Mouse (Mus musculus) small intestine, adult 2 months (tissue): ENCODE data around the gene Zfp69. TPM values are rescaled to one million over a fixed set of nuclear protein-coding genes. Genes with fewer than 3 reads are reported as not detected.

Experiments
- H3K27ac ChIP-seq: fragments of 200-500 bp; 2 replicates; pipeline ENCODE4 v1.5.1; 2012; ENCODE audit warnings: low read depth, low read length, control low read depth, inconsistent platforms; ENCODE audit not compliant: insufficient read depth
- H3K27me3 ChIP-seq: fragments of 200-500 bp; 2 replicates; pipeline ENCODE4 v1.6.1; 2012; ENCODE audit warnings: mild to moderate bottlenecking, moderate library complexity, low read length, inconsistent platforms; ENCODE audit not compliant: control insufficient read depth, insufficient read depth
- H3K36me3 ChIP-seq: fragments of 200-500 bp; 2 replicates; pipeline ENCODE4 v1.6.1; 2012; ENCODE audit warnings: mild to moderate bottlenecking, low read length, control low read depth, inconsistent platforms; ENCODE audit not compliant: control insufficient read depth, insufficient read depth
- H3K4me1 ChIP-seq: fragments of 200-500 bp; 2 replicates; pipeline ENCODE4 v1.6.1; 2012; ENCODE audit warnings: low read length, inconsistent platforms, mixed read lengths; ENCODE audit not compliant: control insufficient read depth, insufficient read depth, insufficient read length
- H3K4me3 ChIP-seq: fragments of 200-500 bp; 2 replicates; pipeline ENCODE4 v1.5.1; 2012; ENCODE audit warnings: low read depth, mild to moderate bottlenecking, control low read depth, inconsistent platforms, low read length, moderate library complexity
- CTCF ChIP-seq: fragments of 200-500 bp; IDR thresholded peaks from 2 replicates; pipeline ENCODE4 v1.5.1; 2012; ENCODE audit warnings: low read depth, mild to moderate bottlenecking, control low read depth, inconsistent platforms, low read length, moderate library complexity, mixed read lengths; ENCODE audit not compliant: insufficient replicate concordance, insufficient read length; ENCODE audit errors: extremely low read depth
- POLR2A ChIP-seq: fragments of 200-500 bp; IDR thresholded peaks from 2 replicates; pipeline ENCODE4 v1.6.1; 2012; ENCODE audit warnings: low read depth, mild to moderate bottlenecking, control low read depth, inconsistent platforms, low read length, moderate library complexity
- WGBS: fragments of 180-500 bp; shearing (Covaris S2); methylation state at CpG from one replicate; pipeline ENCODE4 v1.1.7; 2018; 5-methylcytosine and 5-hydroxymethylcytosine counted together
- polyA plus RNA-seq: library from polyadenylated mRNA; depleted of rRNA; stranded (reverse); fragments of >200 nt; gene quantifications from 2 replicates; pipeline ENCODE4 v1.2.3, GENCODE M21; 2012

Zfp69 gene
- polyA plus RNA-seq, 1 experiment: 1.8 TPM

GRCm38 (mm10) chr4:120911086-120911485, 40.4 kb downstream of the Zfp69 start:
- no peak overlapping the region for H3K27ac ChIP-seq
- H3K4me1 ChIP-seq: no peaks in the 10 kb centered on the region; the same call in 1 of the 2 replicates
- H3K27me3 ChIP-seq: no peaks in the 10 kb centered on the region
- 89% methylated on average over 6 of the region's 6 CpGs for WGBS
- TF ChIP-seq POLR2A (no peak), CTCF (no peak)
- no peaks in the 10 kb centered on the region for H3K36me3 ChIP-seq
- H3K4me3 ChIP-seq: no peak overlapping the region

GRCm38 (mm10) chr4:120909558-120910150, 41.8 kb downstream of the Zfp69 start:
- no peak for TF ChIP-seq POLR2A
- TF ChIP-seq CTCF: peak; percentile 79; the same call in 1 of the 2 replicates
- no peak overlapping the region for H3K27ac ChIP-seq
- no peaks in the 10 kb centered on the region; the same call in 1 of the 2 replicates for H3K4me1 ChIP-seq
- 30% methylated on average over 15 of the region's 15 CpGs for WGBS
- no peaks in the 10 kb centered on the region for H3K36me3 ChIP-seq
- no peaks in the 10 kb centered on the region for H3K27me3 ChIP-seq
- no peak overlapping the region for H3K4me3 ChIP-seq

- H3K36me3 ChIP-seq: no peaks in the 10 kb centered on the region
Measured at GRCm38 (mm10) chr4:120905644-120906043, 45.9 kb downstream of the Zfp69 start.

GRCm38 (mm10) chr4:120904533-120904932, 47.0 kb downstream of the Zfp69 start:
- no peaks in the 10 kb centered on the region for H3K27me3 ChIP-seq
- H3K4me1 ChIP-seq: no peaks in the 10 kb centered on the region
- H3K36me3 ChIP-seq: no peaks in the 10 kb centered on the region
- H3K27ac ChIP-seq: no peak overlapping the region
- WGBS: 56% methylated on average over 4 of the region's 4 CpGs
- H3K4me3 ChIP-seq: no peak overlapping the region
- no peak for TF ChIP-seq POLR2A
- TF ChIP-seq CTCF: no peak

More at GRCm38 (mm10) chr4:120905644-120906043, 45.9 kb downstream of the Zfp69 start:
- no peak overlapping the region for H3K27ac ChIP-seq
- no peak overlapping the region for H3K4me3 ChIP-seq
- H3K27me3 ChIP-seq: no peaks in the 10 kb centered on the region
- TF ChIP-seq CTCF: no peak
- no peak for TF ChIP-seq POLR2A
- no peaks in the 10 kb centered on the region; the same call in 1 of the 2 replicates for H3K4me1 ChIP-seq
- WGBS: 73% methylated on average over 5 of the region's 5 CpGs

- H3K4me3 ChIP-seq: no peak overlapping the region
- TF ChIP-seq CTCF: no peak
- TF ChIP-seq POLR2A: no peak
- H3K27me3 ChIP-seq: no peaks in the 10 kb centered on the region
- H3K4me1 ChIP-seq: no peaks in the 10 kb centered on the region
- 68% methylated on average over 7 of the region's 7 CpGs for WGBS
- H3K27ac ChIP-seq: no peak overlapping the region
- no peaks in the 10 kb centered on the region for H3K36me3 ChIP-seq
Measured at GRCm38 (mm10) chr4:120895810-120896584, 55.5 kb downstream of the Zfp69 start.

GRCm38 (mm10) chr4:120895226-120895625, 56.3 kb downstream of the Zfp69 start:
- TF ChIP-seq CTCF: no peak
- no peak for TF ChIP-seq POLR2A
- no peak overlapping the region for H3K4me3 ChIP-seq
- H3K4me1 ChIP-seq: no peaks in the 10 kb centered on the region
- no peak overlapping the region for H3K27ac ChIP-seq
- no peaks in the 10 kb centered on the region for H3K27me3 ChIP-seq
- no peaks in the 10 kb centered on the region for H3K36me3 ChIP-seq
- 76% methylated on average over 7 of the region's 7 CpGs for WGBS

GRCm38 (mm10) chr4:120894584-120894983, 56.9 kb downstream of the Zfp69 start:
- no peaks in the 10 kb centered on the region for H3K27me3 ChIP-seq
- TF ChIP-seq CTCF (no peak), POLR2A (no peak)
- H3K27ac ChIP-seq: no peak overlapping the region
- H3K36me3 ChIP-seq: no peaks in the 10 kb centered on the region
- no peaks in the 10 kb centered on the region for H3K4me1 ChIP-seq
- H3K4me3 ChIP-seq: no peak overlapping the region
- WGBS: 72% methylated on average over 11 of the region's 11 CpGs
